Mouse (Mus musculus): Measurements from ENCODE around the gene Atxn1l. TPM values are rescaled to one million over a fixed set of nuclear protein-coding genes. Genes with fewer than 3 reads are reported as not detected.

Atxn1l gene
- polyA plus RNA-seq, 1 experiment from 2014 or later = 7.3 TPM

DNA sequence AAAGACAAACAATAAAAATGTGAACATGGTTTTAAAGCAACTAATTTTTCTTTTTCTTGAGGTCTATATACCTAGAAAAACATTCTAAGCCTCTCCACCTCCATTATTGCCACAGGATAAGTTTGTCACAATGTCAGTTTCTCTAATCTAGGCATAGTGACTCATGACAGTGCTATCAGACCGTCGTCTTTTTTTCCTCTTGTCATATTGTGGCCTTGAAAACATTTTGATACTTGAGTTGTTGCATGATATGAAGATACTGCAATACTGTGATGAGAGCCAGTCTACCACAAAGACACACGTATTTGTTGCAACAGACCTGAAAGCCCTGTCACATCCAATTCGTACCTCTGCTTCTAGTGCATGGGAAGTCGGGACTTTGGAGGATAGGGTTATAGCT, 22.6 kb downstream of the Atxn1l start:
- Histone ChIP-seq H3K4me3 (no peak overlapping the region), H3K36me3 (peaks cover 95% of the 10 kb centered on the region), H3K9me3 (no peaks in the 10 kb centered on the region), H3K27me3 (no peaks in the 10 kb centered on the region), H3K9ac (replicated peaks) (no peak overlapping the region), H3K4me1 (no peaks in the 10 kb centered on the region), H3K4me2 (replicated peaks) (no peak overlapping the region), H3K27ac (replicated peaks) (no peak overlapping the region)
- no peak for ATAC-seq (ENCODE audit: low FRiP score, low read depth)
- WGBS = 95% methylated on average over 5 of the region's 5 CpGs

DNA sequence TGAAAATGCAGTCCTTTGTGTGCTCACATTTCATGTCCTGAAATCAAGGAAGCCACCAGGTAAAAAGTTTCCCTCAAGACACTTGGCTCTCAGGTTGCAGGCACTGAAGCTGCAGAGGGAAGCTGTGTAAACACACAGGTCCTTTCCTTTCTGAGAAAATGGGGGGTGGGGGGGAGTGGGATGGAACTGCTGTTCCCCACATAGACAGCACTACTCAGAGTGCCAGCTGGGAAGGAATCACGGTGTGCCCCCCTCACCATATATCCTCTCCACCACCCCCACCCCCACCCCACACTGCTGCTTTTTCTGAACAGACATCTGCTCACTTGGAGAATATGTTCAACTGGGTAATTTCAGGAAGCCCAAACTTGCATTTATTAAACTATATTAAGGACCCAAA, 25.0 kb downstream of the Atxn1l start:
- peaks cover 92% of the 10 kb centered on the region for H3K36me3 ChIP-seq
- ATAC-seq (ENCODE audit: low FRiP score, low read depth) = no peak

GRCm38 (mm10) chr8:109707921-109708320, 29.6 kb downstream of the Atxn1l start:
- no peaks in the 10 kb centered on the region for H3K9me3 ChIP-seq
- H3K27ac ChIP-seq (replicated peaks) = no peak overlapping the region
- peaks cover 9% of the 10 kb centered on the region for H3K27me3 ChIP-seq
- 94% methylated on average over 4 of the region's 4 CpGs for whole genome bisulfite sequencing
- no peak overlapping the region for H3K4me3 ChIP-seq
- H3K4me1 ChIP-seq = peaks cover 31% of the 10 kb centered on the region
- no peak overlapping the region for H3K9ac ChIP-seq (replicated peaks)
- H3K4me2 ChIP-seq (replicated peaks) = no peak overlapping the region; the same call in 1 of the 2 replicates
- H3K36me3 ChIP-seq = peaks cover 56% of the 10 kb centered on the region
- ATAC-seq (ENCODE audit: low FRiP score, low read depth) = no peak

More for the DNA sequence above, 25.0 kb downstream of the Atxn1l start:
- no peak overlapping the region for H3K27ac ChIP-seq (replicated peaks)
- no peak overlapping the region for H3K4me3 ChIP-seq
- no peaks in the 10 kb centered on the region for H3K27me3 ChIP-seq
- H3K9ac ChIP-seq (replicated peaks) = no peak overlapping the region
- no peak overlapping the region for H3K4me2 ChIP-seq (replicated peaks)
- H3K4me1 ChIP-seq = peaks cover 12% of the 10 kb centered on the region
- 88% methylated on average over 1 of the region's 1 CpGs for WGBS
- H3K9me3 ChIP-seq = no peaks in the 10 kb centered on the region

GRCm38 (mm10) chr8:109706874-109707237, 30.7 kb downstream of the Atxn1l start:
- H3K9ac ChIP-seq (replicated peaks) = peak overlapping the region; percentile 99
- WGBS = 44% methylated on average over 2 of the region's 2 CpGs
- H3K4me3 ChIP-seq = peak overlapping the region; percentile 95
- H3K36me3 ChIP-seq = peaks cover 45% of the 10 kb centered on the region
- no peak for ATAC-seq (ENCODE audit: low FRiP score, low read depth)
- H3K27ac ChIP-seq (replicated peaks) = 0 out of 2 replicates have a peak overlapping the region, but pooled peaks have one; percentile 96
- peaks cover 15% of the 10 kb centered on the region for H3K27me3 ChIP-seq
- no peaks in the 10 kb centered on the region for H3K9me3 ChIP-seq
- peaks cover 31% of the 10 kb centered on the region for H3K4me1 ChIP-seq
- peak overlapping the region; percentile 90 for H3K4me2 ChIP-seq (replicated peaks)

DNA sequence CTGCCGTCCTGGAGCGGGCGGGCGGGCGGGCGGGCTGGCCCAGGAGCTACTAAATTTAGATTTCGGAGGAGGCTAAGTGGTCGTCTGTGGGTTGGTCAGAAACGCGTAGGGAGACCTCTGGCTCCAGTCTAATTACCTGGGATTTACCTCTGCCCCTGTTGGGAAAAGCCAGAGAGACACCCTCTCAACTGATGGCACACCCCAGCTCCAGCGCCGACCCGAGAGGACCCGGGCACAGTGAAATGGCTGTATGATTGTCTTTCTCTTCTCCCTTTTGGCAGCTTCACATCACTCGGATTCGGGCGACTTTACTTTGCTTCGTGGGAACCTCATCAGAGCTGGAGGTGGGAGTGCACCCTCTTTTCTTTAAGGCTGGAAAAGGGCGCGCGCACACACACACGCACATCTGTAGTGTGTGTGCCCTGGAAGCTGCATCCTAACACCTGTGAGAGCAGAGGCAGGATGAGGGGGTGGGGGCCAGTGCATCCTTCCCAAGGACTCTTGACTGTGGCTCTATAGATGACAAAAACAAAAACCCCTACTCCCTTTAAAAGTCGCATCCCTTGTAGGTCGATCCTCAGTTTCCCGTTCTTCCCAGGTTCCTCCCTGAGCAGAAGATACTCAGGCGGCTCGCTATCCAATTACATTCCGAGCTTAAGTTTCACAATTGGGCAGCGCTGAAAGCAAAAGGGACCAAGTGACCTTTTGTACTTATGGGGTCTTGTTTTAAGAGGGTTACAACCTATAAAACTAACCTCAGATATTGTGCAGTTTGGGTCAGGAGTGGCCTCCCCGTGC, 31.3 kb downstream of the Atxn1l start:
- WGBS = 2% methylated on average over 27 of the region's 30 CpGs
- peaks cover 15% of the 10 kb centered on the region for H3K27me3 ChIP-seq

DNA sequence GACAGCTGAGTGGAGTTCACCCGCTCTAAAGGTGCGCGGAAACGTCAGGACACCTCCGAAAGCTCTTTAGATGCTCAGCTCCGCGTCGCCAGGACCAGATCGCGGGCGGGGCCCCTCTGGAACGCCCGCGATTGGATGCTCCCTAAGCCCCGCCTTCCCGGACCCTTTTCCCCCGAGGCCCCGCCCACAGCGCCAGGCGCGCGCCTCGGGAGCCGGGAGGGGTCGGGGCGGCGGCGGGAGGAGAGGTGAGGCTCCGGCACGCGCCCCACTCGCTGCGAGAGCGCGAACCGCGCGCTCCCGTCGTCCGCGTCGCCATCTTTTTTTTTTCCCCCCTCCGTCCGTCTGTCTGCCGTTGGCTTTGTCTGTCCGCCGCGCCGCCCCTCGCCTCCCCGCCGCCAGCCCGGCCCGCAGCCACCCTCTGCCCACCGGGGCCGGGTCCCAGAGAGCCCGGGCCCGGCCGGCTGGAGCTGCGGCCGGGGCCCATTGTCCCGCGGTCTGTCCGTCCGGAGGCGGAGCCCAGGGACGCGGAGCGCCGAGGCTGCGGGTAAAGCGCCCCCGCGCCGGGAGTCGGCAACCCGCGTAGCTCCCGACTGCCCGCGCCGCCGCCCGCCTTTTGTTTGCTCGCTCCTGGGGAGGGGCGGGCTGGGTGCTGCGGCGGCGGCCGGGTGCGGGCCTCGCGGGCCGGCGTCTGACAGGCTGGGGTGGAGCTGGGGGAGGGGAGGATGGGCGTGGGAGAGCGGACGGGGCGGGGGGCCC, 32.0 kb downstream of the Atxn1l start, which contains the start of gene Zfp821:
Zfp821 (plus strand) TSS at position 227 of the 756 bp plus-strand sequence.
- Histone ChIP-seq H3K36me3 (peaks cover 32% of the 10 kb centered on the region), H3K27me3 (peaks cover 15% of the 10 kb centered on the region), H3K9ac (replicated peaks) (peak within 1 kb of the TSS; percentile 99), H3K4me2 (replicated peaks) (peak within 1 kb of the TSS; percentile 90), H3K27ac (replicated peaks) (peak within 1 kb of the TSS; percentile 96), H3K4me3 (peak within 1 kb of the TSS; percentile 95), H3K4me1 (peaks cover 31% of the 10 kb centered on the region), H3K9me3 (no peaks in the 10 kb centered on the region)
- under 1% methylated on average over 85 of the region's 100 CpGs for WGBS
- peak; percentile 86 for ATAC-seq (ENCODE audit: low FRiP score, low read depth)

More for the DNA sequence above, 31.3 kb downstream of the Atxn1l start:
- peaks cover 31% of the 10 kb centered on the region for H3K4me1 ChIP-seq
- H3K9me3 ChIP-seq = no peaks in the 10 kb centered on the region
- peak overlapping the region; percentile 96 for H3K27ac ChIP-seq (replicated peaks)
- peak overlapping the region; percentile 90 for H3K4me2 ChIP-seq (replicated peaks)
- peak; percentile 53; the same call in 1 of the 2 replicates for ATAC-seq (ENCODE audit: low FRiP score, low read depth)
- peak overlapping the region; percentile 99 for H3K9ac ChIP-seq (replicated peaks)
- H3K36me3 ChIP-seq = peaks cover 39% of the 10 kb centered on the region
- peak overlapping the region; percentile 95 for H3K4me3 ChIP-seq

DNA sequence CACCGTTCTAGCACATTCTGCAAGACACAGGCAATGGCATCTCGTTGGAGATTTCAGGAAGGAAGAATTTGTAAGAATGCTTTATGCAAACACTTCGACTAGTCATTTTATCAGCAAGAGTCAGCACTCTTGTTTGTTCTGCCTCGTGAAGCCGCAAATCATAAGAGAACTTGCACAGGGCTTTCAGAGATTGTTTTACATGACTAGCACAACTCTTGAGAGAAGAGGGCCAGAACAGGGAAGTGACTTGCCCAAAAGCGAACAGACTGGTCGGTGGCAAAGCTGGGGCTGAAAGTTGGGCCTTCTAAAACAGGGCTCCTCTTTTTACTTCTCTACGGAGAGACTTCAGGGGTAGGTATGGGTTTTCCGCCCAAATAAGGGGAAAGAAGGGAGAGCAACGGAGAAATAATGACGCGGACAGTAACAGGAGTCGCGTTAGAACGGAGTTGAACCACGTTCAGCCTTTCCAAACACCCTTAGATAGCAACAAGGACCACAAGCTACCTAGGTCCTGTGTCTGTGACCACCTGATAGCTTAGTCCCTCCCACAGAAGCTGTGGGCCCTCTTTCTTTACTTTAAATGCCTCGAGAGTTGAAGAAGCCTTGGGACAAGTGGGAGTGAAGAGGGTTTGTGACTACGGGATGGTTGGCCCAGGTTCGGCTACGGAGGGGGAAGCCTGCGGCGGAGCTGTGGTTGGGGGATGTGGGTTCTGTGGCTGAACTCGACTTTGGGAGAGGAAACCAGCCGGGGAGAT, 32.8 kb downstream of the Atxn1l start:
- Histone ChIP-seq H3K36me3 (peaks cover 24% of the 10 kb centered on the region), H3K9me3 (no peaks in the 10 kb centered on the region), H3K4me2 (replicated peaks) (peak overlapping the region; percentile 90), H3K4me1 (peaks cover 31% of the 10 kb centered on the region), H3K9ac (replicated peaks) (peak overlapping the region; percentile 99), H3K27me3 (peaks cover 15% of the 10 kb centered on the region), H3K4me3 (peak overlapping the region; percentile 95), H3K27ac (replicated peaks) (no peak overlapping the region)
- ATAC-seq (ENCODE audit: low FRiP score, low read depth) = no peak; the same call in 1 of the 2 replicates
- 12% methylated on average over 24 of the region's 24 CpGs for WGBS

DNA sequence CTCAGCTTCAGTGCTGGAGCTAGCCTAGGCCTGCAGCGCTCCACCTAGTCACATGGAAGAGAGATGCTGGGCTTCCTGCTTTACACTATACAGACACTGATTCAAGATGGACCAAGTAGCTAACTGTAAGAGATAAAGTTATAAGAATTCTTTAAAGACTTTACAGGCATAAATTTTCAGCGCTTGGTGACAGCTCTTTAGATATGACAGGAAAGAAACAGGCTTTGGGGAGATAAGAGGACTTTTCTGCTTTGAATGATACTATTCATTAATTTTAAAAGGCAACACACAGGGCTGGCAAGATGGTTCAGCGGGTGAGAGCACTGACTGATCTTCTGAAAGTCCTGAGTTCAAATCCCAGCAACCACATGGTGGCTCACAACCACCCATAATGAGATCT, 39.1 kb downstream of the Atxn1l start:
- Histone ChIP-seq H3K9me3 (no peaks in the 10 kb centered on the region), H3K36me3 (no peaks in the 10 kb centered on the region), H3K4me1 (peaks cover 4% of the 10 kb centered on the region; the same call in 1 of the 2 replicates), H3K27ac (replicated peaks) (no peak overlapping the region), H3K27me3 (peaks cover 14% of the 10 kb centered on the region), H3K9ac (replicated peaks) (no peak overlapping the region), H3K4me3 (no peak overlapping the region), H3K4me2 (replicated peaks) (no peak overlapping the region)
- WGBS = 77% methylated on average over 3 of the region's 3 CpGs
- ATAC-seq (ENCODE audit: low FRiP score, low read depth) = no peak

DNA sequence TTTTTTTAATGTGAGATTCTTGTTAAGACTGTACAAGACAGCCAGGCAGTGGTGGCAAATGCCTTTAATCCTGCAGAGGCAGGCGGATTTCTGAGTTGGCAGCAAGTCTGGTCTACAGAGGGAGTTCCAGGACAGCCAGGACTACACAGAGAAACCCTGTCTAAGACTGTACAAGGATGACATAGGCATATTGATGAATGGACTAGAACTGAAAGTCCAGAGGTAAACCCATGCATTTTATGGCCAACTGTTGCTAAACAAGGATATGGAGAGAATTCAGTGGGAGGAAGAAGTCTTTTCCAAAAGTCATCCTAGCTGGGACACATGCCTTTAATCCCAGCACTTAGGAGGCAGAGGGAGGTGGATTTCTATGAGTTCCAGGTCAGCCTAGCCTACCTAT, 39.8 kb downstream of the Atxn1l start:
- no peak overlapping the region for H3K27ac ChIP-seq (replicated peaks)
- no peak overlapping the region for H3K4me2 ChIP-seq (replicated peaks)
- H3K9ac ChIP-seq (replicated peaks) = no peak overlapping the region
- no peak overlapping the region for H3K4me3 ChIP-seq
- no peaks in the 10 kb centered on the region for H3K9me3 ChIP-seq
- no peak for ATAC-seq (ENCODE audit: low FRiP score, low read depth)
- peaks cover 4% of the 10 kb centered on the region; the same call in 1 of the 2 replicates for H3K4me1 ChIP-seq
- WGBS = 79% methylated on average over 1 of the region's 1 CpGs
- no peaks in the 10 kb centered on the region for H3K36me3 ChIP-seq
- peaks cover 12% of the 10 kb centered on the region for H3K27me3 ChIP-seq

DNA sequence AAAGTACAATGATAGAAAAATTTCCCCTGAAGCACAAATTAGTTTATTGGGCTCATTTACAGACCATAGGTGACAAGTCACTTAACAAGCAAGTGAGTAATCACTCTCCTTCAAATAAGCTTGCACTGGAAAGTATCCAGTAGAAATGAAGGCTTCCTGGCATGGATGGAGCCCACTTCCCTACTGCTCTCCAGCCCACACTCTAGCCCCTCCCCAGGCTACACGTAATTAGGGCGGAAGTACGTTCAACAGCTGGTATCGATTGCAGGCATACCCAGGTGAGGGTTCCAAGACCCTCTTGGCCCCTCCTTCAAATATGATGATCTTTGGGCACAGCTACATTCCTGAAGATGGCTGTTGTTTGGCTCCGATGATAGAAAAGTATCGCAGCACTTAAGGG, 43.4 kb downstream of the Atxn1l start:
- ATAC-seq (ENCODE audit: low FRiP score, low read depth) = no peak
- Histone ChIP-seq H3K9me3 (no peaks in the 10 kb centered on the region), H3K4me1 (peaks cover 23% of the 10 kb centered on the region), H3K4me3 (no peak overlapping the region), H3K4me2 (replicated peaks) (0 out of 2 replicates have a peak overlapping the region, but pooled peaks have one; percentile 76), H3K9ac (replicated peaks) (no peak overlapping the region), H3K36me3 (0 out of 2 replicates have a peak, but pooled peaks cover 4% of the 10 kb centered on the region), H3K27me3 (peaks cover 7% of the 10 kb centered on the region), H3K27ac (replicated peaks) (no peak overlapping the region)
- 63% methylated on average over 6 of the region's 6 CpGs for WGBS

DNA sequence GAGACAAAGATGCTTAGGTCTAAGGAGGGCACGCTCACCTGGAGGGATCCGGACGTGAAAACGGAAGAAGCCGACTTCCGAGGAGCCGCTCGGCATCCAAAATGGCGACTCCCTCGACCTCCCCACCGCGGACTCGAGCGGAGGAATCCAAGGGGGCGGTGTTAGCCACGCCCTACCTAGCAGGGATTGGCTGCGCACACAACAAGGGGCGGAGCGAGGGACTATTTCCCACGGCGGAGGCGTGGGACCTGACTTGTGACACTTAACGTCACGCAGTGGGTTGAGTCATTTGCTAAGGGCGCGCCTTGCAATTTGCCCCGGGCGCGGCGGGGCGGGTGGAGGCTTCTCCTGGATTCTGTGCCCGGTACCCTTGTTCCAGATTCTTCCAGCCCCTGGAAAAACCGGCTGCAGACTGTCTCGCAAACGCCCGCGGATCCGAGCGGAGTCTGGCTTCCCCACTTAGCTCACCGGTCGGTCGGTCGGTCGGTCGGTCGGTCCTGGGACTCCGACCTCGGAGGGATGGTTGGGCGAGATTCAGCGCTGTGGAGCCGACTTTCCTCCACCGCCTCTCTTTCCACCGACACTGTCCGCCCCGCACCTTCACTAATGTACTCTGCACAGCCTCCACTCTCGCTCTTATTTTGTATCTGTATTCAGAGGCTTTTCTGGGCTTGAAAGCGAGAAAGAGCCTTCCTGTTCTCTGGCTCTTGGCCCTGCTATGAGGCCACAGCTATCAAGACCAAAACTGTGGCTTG, 44.2 kb downstream of the Atxn1l start, which contains the start of gene Ist1:
Ist1 (minus strand) TSS at position 115 of the 755 bp plus-strand sequence.
- H3K4me3 ChIP-seq = peak within 1 kb of the TSS; percentile 94
- peaks cover 23% of the 10 kb centered on the region for H3K4me1 ChIP-seq
- H3K9ac ChIP-seq (replicated peaks) = peak within 1 kb of the TSS; percentile 94
- H3K27me3 ChIP-seq = peaks cover 7% of the 10 kb centered on the region
- no peaks in the 10 kb centered on the region for H3K9me3 ChIP-seq
- under 1% methylated on average over 57 of the region's 57 CpGs for WGBS
- 0 out of 2 replicates have a peak, but pooled peaks cover 4% of the 10 kb centered on the region for H3K36me3 ChIP-seq
- peak within 1 kb of the TSS; percentile 79 for H3K27ac ChIP-seq (replicated peaks)
- peak; percentile 98 for ATAC-seq (ENCODE audit: low FRiP score, low read depth)
- peak within 1 kb of the TSS; percentile 76 for H3K4me2 ChIP-seq (replicated peaks)
